Mouse (Mus musculus) MEL (cell line): ENCODE measurements around the gene Tubg1. TPM values are rescaled to one million over a fixed set of nuclear protein-coding genes. Genes with fewer than 3 reads are reported as not detected.

Experiments used
- DNase-seq: peaks from one replicate; pipeline ENCODE4 v3.0.0; 2011; ENCODE audit warnings: low read depth, low spot score
- H3K27ac ChIP-seq: 2 replicates; pipeline ENCODE4 v1.5.1; 2012; ENCODE audit warnings: low read depth, mild to moderate bottlenecking, control low read depth, low read length, moderate library complexity; ENCODE audit not compliant: control insufficient read depth
- H3K27me3 ChIP-seq, 2 experiments: fragments of 150-350 bp in 1 of 2; sonication (generic) in 1 of 2; 2 replicates each; pipeline ENCODE4 v1.6.1; 2012; ENCODE audit warnings: low read length in 2 of 2, mild to moderate bottlenecking in 2 of 2, improper control_type of control experiment in 1 of 2, moderate library complexity in 1 of 2; ENCODE audit not compliant: insufficient read depth in 2 of 2, control insufficient read depth in 1 of 2
- H3K36me3 ChIP-seq, 2 experiments: 2 replicates each; pipeline ENCODE4 v1.6.1; 2012 to 2014; ENCODE audit warnings: low read length in 2 of 2, improper control_type of control experiment in 1 of 2, inconsistent platforms in 1 of 2, mild to moderate bottlenecking in 1 of 2; ENCODE audit not compliant: insufficient read depth in 2 of 2, control insufficient read depth in 1 of 2
- H3K4me1 ChIP-seq, 2 experiments: fragments of 150-350 bp in 1 of 2; sonication (generic) in 1 of 2; 2 replicates each; pipeline ENCODE4 v1.6.1; 2012; ENCODE audit warnings: low read length in 2 of 2, improper control_type of control experiment in 1 of 2, mild to moderate bottlenecking in 1 of 2; ENCODE audit not compliant: insufficient read depth in 2 of 2, control insufficient read depth in 1 of 2
- H3K4me3 ChIP-seq, 2 experiments: fragments of 150-350 bp in 1 of 2; sonication (generic) in 1 of 2; 2 replicates each; pipeline ENCODE4 v1.5.1; 2012; ENCODE audit warnings: low read depth in 2 of 2, low read length in 2 of 2, mild to moderate bottlenecking in 2 of 2, moderate library complexity in 2 of 2, control low read depth in 1 of 2, improper control_type of control experiment in 1 of 2; ENCODE audit not compliant: control insufficient read depth in 1 of 2, insufficient read depth in 1 of 2
- H3K79me2 ChIP-seq: 2 replicates; pipeline ENCODE4 v1.6.1; 2012; ENCODE audit warnings: mild to moderate bottlenecking, low read length, moderate library complexity; ENCODE audit not compliant: control insufficient read depth, poor library complexity, insufficient read depth
- H3K9ac ChIP-seq: 2 replicates; pipeline ENCODE4 v1.6.1; 2012; ENCODE audit warnings: low read depth, mild to moderate bottlenecking, control low read depth, low read length, moderate library complexity; ENCODE audit not compliant: control insufficient read depth, poor library complexity, severe bottlenecking
- H3K9me3 ChIP-seq: fragments of 150-350 bp; sonication (generic); replicated peaks from 2 replicates; pipeline ENCODE4 v1.6.1; 2012; ENCODE audit warnings: mild to moderate bottlenecking, low read length, improper control_type of control experiment, moderate library complexity; ENCODE audit not compliant: insufficient read depth
- BHLHE40 ChIP-seq: IDR thresholded peaks from 2 replicates; pipeline ENCODE4 v1.6.1; 2012; ENCODE audit warnings: low read depth, mild to moderate bottlenecking, inconsistent platforms, low read length, improper control_type of control experiment, borderline replicate concordance
- CHD2 ChIP-seq: IDR thresholded peaks from 2 replicates; pipeline ENCODE4 v1.6.1; 2011; ENCODE audit warnings: low read length, improper control_type of control experiment
- CTCF ChIP-seq, 3 experiments: IDR thresholded peaks in 2 of 3; conservative IDR thresholded peaks in 1 of 3; 2 replicates each; pipeline ENCODE4 v1.5.1; 2011 to 2012; ENCODE audit warnings: low read length in 3 of 3, low read depth in 2 of 3, mild to moderate bottlenecking in 2 of 3, improper control_type of control experiment in 1 of 3, inconsistent platforms in 1 of 3, mixed read lengths in 1 of 3, moderate library complexity in 1 of 3; ENCODE audit not compliant: control insufficient read depth in 1 of 3, insufficient read depth in 1 of 3, poor library complexity in 1 of 3, severe bottlenecking in 1 of 3
- ETS1 ChIP-seq: IDR thresholded peaks from 2 replicates; pipeline ENCODE4 v1.6.1; 2012; ENCODE audit warnings: low read depth, mild to moderate bottlenecking, inconsistent platforms, low read length, improper control_type of control experiment, moderate library complexity
- GATA1 ChIP-seq: IDR thresholded peaks from 2 replicates; pipeline ENCODE4 v1.6.1; 2011; ENCODE audit warnings: low read depth, low read length, improper control_type of control experiment
- HCFC1 ChIP-seq: IDR thresholded peaks from 2 replicates; pipeline ENCODE4 v1.6.1; 2012; ENCODE audit warnings: low read depth, mild to moderate bottlenecking, inconsistent platforms, low read length, improper control_type of control experiment, moderate library complexity
- KAT2A ChIP-seq: conservative IDR thresholded peaks from 2 replicates; pipeline ENCODE4 v1.6.1; 2012; ENCODE audit warnings: low read depth, low read length, improper control_type of control experiment, inconsistent platforms
- MAFK ChIP-seq: IDR thresholded peaks from 2 replicates; pipeline ENCODE4 v1.6.1; 2011; ENCODE audit warnings: low read depth, mild to moderate bottlenecking, low read length, improper control_type of control experiment, borderline replicate concordance
- MEF2A ChIP-seq: IDR thresholded peaks from 2 replicates; pipeline ENCODE4 v1.6.1; 2014; ENCODE audit warnings: low read depth, mild to moderate bottlenecking, inconsistent platforms, low read length, improper control_type of control experiment; ENCODE audit not compliant: poor library complexity, insufficient replicate concordance, severe bottlenecking; ENCODE audit errors: extremely low read depth
- POLR2AphosphoS2 ChIP-seq: IDR thresholded peaks from 2 replicates; pipeline ENCODE4 v1.6.1; 2011; ENCODE audit warnings: low read length, improper control_type of control experiment
- POLR2AphosphoS5 ChIP-seq: IDR thresholded peaks from 2 replicates; pipeline ENCODE4 v1.6.1; 2012; ENCODE audit warnings: low read depth, borderline replicate concordance, mild to moderate bottlenecking, inconsistent platforms, low read length, moderate library complexity, mixed read lengths
- RAD21 ChIP-seq: IDR thresholded peaks from 2 replicates; pipeline ENCODE4 v1.6.1; 2011; ENCODE audit warnings: mild to moderate bottlenecking, low read depth, low read length, improper control_type of control experiment
- SMC3 ChIP-seq: IDR thresholded peaks from 2 replicates; pipeline ENCODE4 v1.6.1; 2011; ENCODE audit warnings: low read depth, low read length, improper control_type of control experiment
- USF1 ChIP-seq: IDR thresholded peaks from 2 replicates; pipeline ENCODE4 v1.6.1; 2014; ENCODE audit warnings: low read depth, mild to moderate bottlenecking, inconsistent platforms, low read length, improper control_type of control experiment, moderate library complexity
- USF2 ChIP-seq, 2 experiments: IDR thresholded peaks; 2 replicates each; pipeline ENCODE4 v1.6.1; 2011 to 2012; ENCODE audit warnings: improper control_type of control experiment in 2 of 2, low read length in 2 of 2, borderline replicate concordance in 1 of 2, inconsistent platforms in 1 of 2, low read depth in 1 of 2, mild to moderate bottlenecking in 1 of 2; ENCODE audit not compliant: insufficient read depth in 1 of 2
- ZKSCAN1 ChIP-seq: IDR thresholded peaks from 2 replicates; pipeline ENCODE4 v1.6.1; 2012; ENCODE audit warnings: low read depth, mild to moderate bottlenecking, inconsistent platforms, low read length, improper control_type of control experiment, moderate library complexity
- ZMIZ1 ChIP-seq: IDR thresholded peaks from 2 replicates; pipeline ENCODE4 v1.6.1; 2012; ENCODE audit warnings: low read depth, mild to moderate bottlenecking, inconsistent platforms, low read length, improper control_type of control experiment, moderate library complexity
- polyA plus RNA-seq, 2 experiments: library from polyadenylated mRNA; stranded (reverse) in 1 of 2; unstranded in 1 of 2; fragments of >175 nt in 1 of 2; fragments of >200 nt in 1 of 2; gene quantifications; 2 replicates each; pipeline versions ENCODE4 v1.2.1 to v1.2.4; 2012; ENCODE audit warnings: low replicate concordance in 2 of 2, low read depth in 1 of 2; ENCODE audit not compliant: insufficient read length in 2 of 2, insufficient read depth in 1 of 2, missing spikeins in 1 of 2
- total RNA-seq: library from RNA; depleted of rRNA; stranded (reverse); fragments of 300-350 nt; gene quantifications from 2 replicates; pipeline ENCODE4 v1.2.3, GENCODE M21; 2012

Gene Tubg1
- total and polyA plus RNA-seq, 3 experiments: 60.0 to 183 (median 125) TPM

DNA sequence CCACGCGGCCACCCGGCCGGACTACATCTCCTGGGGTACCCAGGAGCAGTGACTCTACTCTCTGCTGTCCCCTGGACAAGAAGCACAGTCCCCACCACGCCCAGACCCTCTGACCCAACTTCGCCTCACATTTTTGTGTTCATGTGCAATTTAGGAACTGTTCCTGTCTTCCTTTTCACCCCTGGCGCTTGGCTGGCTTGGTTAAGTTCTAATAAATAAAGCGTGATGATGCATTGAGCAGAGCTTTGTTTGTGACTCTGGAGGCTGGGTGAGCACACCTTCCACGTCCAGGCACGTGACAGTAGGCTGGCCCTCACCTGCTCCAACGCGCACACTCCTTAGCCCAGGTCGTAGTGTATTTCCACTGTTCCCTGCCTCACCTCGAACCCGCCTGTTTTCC lies 41.8 kb downstream of the Tubg1 start:
- Histone ChIP-seq H3K4me3 (no peak overlapping the region), H3K27ac (no peak overlapping the region), H3K79me2 (no peaks in the 10 kb centered on the region), H3K9ac (no peak overlapping the region), H3K36me3 (no peaks in the 10 kb centered on the region), H3K27me3 (peaks cover 1 to 3% of the 10 kb centered on the region in 2 experiments; a peak in 1 of 4 replicates), H3K9me3 (no peaks in the 10 kb centered on the region), H3K4me1 (no peaks in the 10 kb centered on the region)
- TF ChIP-seq HCFC1 (no peak), CHD2 (no peak), POLR2AphosphoS2 (no peak), CTCF (IDR thresholded peaks at IDR 0.05 in 2 of 3, conservative IDR thresholded peaks at IDR 0.05 in 1 of 3; ENCODE audit: control insufficient read depth in 1 of 3, insufficient read depth in 1 of 3, low read depth in 2 of 3, low read length in 3 of 3, poor library complexity in 1 of 3, severe bottlenecking in 1 of 3) (no peak), GATA1 (no peak), ZMIZ1 (no peak), RAD21 (no peak), SMC3 (no peak)
- DNase-seq: no peak

DNA sequence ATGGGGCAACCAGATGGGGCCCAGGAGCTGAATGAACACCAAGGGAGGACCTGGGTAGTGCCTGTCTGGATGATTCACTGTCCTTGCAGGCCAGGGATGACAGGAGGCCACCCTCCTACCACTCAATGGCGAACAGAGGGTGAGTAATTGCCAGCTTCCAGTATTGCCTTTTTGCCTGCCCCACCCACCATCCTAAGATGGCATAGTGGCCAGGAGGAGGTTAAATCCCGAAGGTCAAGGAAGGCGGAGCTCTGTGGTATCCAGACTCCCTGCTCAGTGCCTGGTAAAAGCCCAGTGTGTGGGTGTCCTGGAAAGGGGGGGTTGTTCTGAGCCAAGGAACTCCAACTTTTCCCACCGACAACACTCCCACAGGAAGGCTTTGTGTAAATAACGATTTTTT lies 42.6 kb downstream of the Tubg1 start:
- H3K9me3 ChIP-seq: no peaks in the 10 kb centered on the region
- H3K36me3 ChIP-seq: no peaks in the 10 kb centered on the region
- no peaks in the 10 kb centered on the region for H3K79me2 ChIP-seq
- no peak overlapping the region for H3K4me3 ChIP-seq
- H3K27me3 ChIP-seq: peaks cover 1 to 3% of the 10 kb centered on the region in 2 experiments; a peak in 1 of 4 replicates
- no peak overlapping the region for H3K9ac ChIP-seq
- TF ChIP-seq USF1: no peak
- TF ChIP-seq POLR2AphosphoS5: no peak
- no peak for TF ChIP-seq KAT2A
- no peak for TF ChIP-seq MAFK
- TF ChIP-seq BHLHE40: no peak
- no peak for TF ChIP-seq ZKSCAN1
- no peak for TF ChIP-seq ETS1
- no peak for TF ChIP-seq MEF2A
- no peak for TF ChIP-seq USF2 (IDR thresholded peaks at IDR 0.05; ENCODE audit: borderline replicate concordance in 1 of 2, insufficient read depth in 1 of 2, low read depth in 1 of 2, low read length in 2 of 2)
- TF ChIP-seq, all 39 proteins: peak for 0
- no peak for DNase-seq
- Histone ChIP-seq H3K27ac (no peak overlapping the region), H3K4me1 (no peaks in the 10 kb centered on the region)
